Mouse (Mus musculus) liver, adult 2 months (tissue): ENCODE measurements around the gene Cdk5rap3. TPM values are rescaled to one million over a fixed set of nuclear protein-coding genes. Genes with fewer than 3 reads are reported as not detected.
A peak's percentile ranks its signal among the peaks of the same experiment; 100 is the strongest.

ENCODE experiments used
- DNase-seq: peaks from one replicate; pipeline ENCODE4 v3.0.0-alpha.2; 2011; ENCODE audit warnings: low read depth, low spot score; ENCODE audit errors: extremely low read depth
- H3K27ac ChIP-seq: fragments of 200-500 bp; replicated peaks from 2 replicates; pipeline ENCODE4 v1.5.1; 2012; ENCODE audit warnings: low read depth, mild to moderate bottlenecking, control low read depth, inconsistent platforms, low read length; ENCODE audit not compliant: insufficient read depth
- H3K27me3 ChIP-seq: fragments of 200-500 bp; 2 replicates; pipeline ENCODE4 v1.6.1; 2012; ENCODE audit warnings: mild to moderate bottlenecking, moderate library complexity, low read length, inconsistent platforms; ENCODE audit not compliant: control insufficient read depth, insufficient read depth
- H3K36me3 ChIP-seq: fragments of 200-500 bp; 2 replicates; pipeline ENCODE4 v1.6.1; 2012; ENCODE audit warnings: low read length, inconsistent platforms; ENCODE audit not compliant: control insufficient read depth, insufficient read depth
- H3K4me1 ChIP-seq: fragments of 200-500 bp; 2 replicates; pipeline ENCODE4 v1.6.1; 2011; ENCODE audit warnings: low read length; ENCODE audit not compliant: control insufficient read depth, insufficient read depth
- H3K4me3 ChIP-seq: fragments of 200-500 bp; 2 replicates; pipeline ENCODE4 v1.5.1; 2011; ENCODE audit warnings: low read depth, mild to moderate bottlenecking, control low read depth, low read length, moderate library complexity; ENCODE audit not compliant: insufficient read depth
- H3K79me2 ChIP-seq: fragments of 200-500 bp; 2 replicates; pipeline ENCODE4 v1.6.1; 2012; ENCODE audit warnings: inconsistent platforms, mild to moderate bottlenecking, low read length, moderate library complexity; ENCODE audit not compliant: control insufficient read depth, insufficient read depth
- H3K9ac ChIP-seq: fragments of 200-500 bp; 2 replicates; pipeline ENCODE4 v1.6.1; 2012; ENCODE audit warnings: low read depth, mild to moderate bottlenecking, control low read depth, inconsistent platforms, low read length
- CTCF ChIP-seq: fragments of 200-500 bp; IDR thresholded peaks from 2 replicates; pipeline ENCODE4 v1.5.1; 2011; ENCODE audit warnings: low read depth, low read length, control low read depth
- POLR2A ChIP-seq: fragments of 200-500 bp; IDR thresholded peaks from 2 replicates; pipeline ENCODE4 v1.6.1; 2011; ENCODE audit warnings: low read length, control low read depth; ENCODE audit not compliant: insufficient read depth; ENCODE audit errors: extremely low read depth
- WGBS: fragments of 180-500 bp; shearing (Covaris S2); methylation state at CpG from one replicate; pipeline ENCODE4 v1.1.7; 2018; 5-methylcytosine and 5-hydroxymethylcytosine counted together
- polyA plus RNA-seq: library from polyadenylated mRNA; depleted of rRNA; stranded (reverse); fragments of >200 nt; gene quantifications from 2 replicates; pipeline ENCODE4 v1.2.3, GENCODE M21; 2012
- total RNA-seq: library from RNA; depleted of rRNA; stranded (reverse); fragments of >200 nt; gene quantifications from 2 replicates; pipeline ENCODE4 v1.2.3, GENCODE M21; 2014

Cdk5rap3 gene
- total and polyA plus RNA-seq, 2 experiments, result 50.5 to 52.2 TPM

DNA sequence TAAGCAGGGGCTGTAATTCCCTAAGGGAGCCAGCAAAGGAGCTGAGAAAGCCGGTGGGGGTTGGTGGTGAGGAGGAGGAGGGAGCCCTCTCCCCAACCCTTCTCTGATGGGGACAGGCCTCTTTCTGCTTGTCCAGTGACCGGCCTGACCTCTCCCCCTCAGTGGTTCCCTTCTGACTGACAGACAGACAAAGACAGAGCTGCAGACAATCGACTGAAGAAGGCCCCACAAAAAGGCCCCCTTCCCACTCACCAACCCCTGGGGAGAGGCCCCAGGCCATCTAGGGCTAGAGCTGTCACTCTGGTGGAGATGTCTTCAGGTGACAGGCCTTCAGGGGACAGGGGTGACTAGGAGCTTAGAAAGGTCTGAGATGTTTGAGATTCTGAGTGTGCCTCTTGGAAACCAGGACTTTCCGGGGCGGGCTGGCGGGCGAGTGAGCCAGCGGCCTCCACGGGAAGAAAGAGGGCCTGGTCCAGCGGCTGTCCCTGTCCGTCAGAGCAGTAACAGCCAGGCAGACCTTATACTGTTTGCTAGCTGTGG lies 42.6 kb downstream of the Cdk5rap3 start:
- no peak overlapping the region for H3K27ac ChIP-seq

DNA sequence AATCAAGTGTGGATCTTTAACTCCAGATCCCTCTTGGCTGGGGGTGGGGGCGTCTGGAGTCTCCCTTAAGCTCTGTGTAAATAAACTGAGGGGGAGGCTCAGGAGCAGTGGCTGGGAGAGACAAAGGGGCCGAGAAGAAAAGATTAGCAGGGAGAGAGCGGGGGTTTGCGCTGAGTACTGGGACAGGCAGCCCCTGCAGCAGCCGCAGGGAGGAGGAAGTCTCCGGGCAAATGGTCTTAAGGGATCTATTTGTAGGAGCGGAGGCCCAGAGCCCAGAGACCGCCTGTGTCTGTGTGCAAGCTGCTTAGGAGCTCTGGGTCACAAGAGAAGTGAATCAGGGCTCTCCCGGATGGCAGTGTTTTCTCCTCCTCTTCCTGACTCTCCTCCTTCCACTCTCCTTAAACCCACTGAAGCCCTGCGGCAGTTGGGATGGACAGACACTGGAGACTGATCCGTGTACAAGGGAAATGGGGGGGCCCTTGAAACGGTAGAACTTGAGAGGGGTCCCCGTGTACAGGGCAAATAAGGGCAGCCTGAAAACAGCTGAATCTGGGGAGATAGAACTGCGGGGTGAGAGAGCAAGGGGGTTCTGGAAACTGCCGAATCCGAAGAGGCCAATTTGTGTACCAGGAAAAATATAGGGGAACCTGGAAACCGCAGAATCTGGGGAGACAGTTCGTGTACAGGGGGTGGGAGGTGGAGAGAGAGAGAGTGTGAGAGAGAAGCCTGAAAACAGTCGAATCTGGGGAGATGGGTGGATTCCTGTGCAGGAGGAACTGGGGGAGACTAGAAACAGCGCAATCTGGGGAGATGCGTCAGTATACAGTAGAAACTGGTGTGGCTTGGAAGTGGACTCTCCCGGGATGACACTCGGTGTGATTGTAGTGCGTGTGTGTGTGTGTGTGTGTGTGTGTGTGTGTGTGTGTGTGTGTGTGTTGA lies 43.6 kb downstream of the Cdk5rap3 start:
- 32% methylated on average over 24 of the region's 24 CpGs for WGBS
- no peaks in the 10 kb centered on the region for H3K36me3 ChIP-seq
- DNase-seq, result no peak
- H3K27ac ChIP-seq, result no peak overlapping the region
- H3K79me2 ChIP-seq, result no peaks in the 10 kb centered on the region
- no peak overlapping the region for H3K4me3 ChIP-seq
- TF ChIP-seq CTCF (no peak), POLR2A (no peak)
- no peaks in the 10 kb centered on the region for H3K4me1 ChIP-seq
- peaks cover 2% of the 10 kb centered on the region; the same call in 1 of the 2 replicates for H3K27me3 ChIP-seq
- no peak overlapping the region for H3K9ac ChIP-seq

More for the DNA sequence above, 42.6 kb downstream of the Cdk5rap3 start:
- Histone ChIP-seq H3K4me3 (no peak overlapping the region), H3K79me2 (no peaks in the 10 kb centered on the region), H3K9ac (no peak overlapping the region), H3K27me3 (peaks cover 2% of the 10 kb centered on the region; the same call in 1 of the 2 replicates), H3K4me1 (no peaks in the 10 kb centered on the region), H3K36me3 (no peaks in the 10 kb centered on the region)
- WGBS, result 73% methylated on average over 11 of the region's 11 CpGs
- DNase-seq, result no peak
- TF ChIP-seq CTCF (no peak), POLR2A (no peak)

DNA sequence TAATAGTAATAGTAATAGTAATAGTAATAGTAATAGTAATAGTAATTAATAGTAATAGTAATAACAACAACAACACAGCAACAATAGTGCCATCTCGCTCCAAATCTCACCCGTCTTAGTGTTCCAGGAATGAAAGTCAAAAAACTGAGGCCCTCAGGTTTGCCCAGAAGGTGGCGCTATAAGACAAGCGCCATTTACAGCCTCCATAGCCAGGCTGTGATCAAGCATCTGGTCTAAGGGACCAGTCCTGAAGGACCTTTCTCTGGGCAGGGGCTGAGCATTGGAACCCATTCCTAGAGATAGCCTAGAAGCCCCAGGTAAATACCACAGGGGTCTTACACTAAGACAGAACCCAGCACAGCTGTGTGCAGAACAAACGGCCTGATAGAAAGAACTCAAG lies 49.1 kb downstream of the Cdk5rap3 start:
- 15% methylated on average over 5 of the region's 5 CpGs for WGBS

DNA sequence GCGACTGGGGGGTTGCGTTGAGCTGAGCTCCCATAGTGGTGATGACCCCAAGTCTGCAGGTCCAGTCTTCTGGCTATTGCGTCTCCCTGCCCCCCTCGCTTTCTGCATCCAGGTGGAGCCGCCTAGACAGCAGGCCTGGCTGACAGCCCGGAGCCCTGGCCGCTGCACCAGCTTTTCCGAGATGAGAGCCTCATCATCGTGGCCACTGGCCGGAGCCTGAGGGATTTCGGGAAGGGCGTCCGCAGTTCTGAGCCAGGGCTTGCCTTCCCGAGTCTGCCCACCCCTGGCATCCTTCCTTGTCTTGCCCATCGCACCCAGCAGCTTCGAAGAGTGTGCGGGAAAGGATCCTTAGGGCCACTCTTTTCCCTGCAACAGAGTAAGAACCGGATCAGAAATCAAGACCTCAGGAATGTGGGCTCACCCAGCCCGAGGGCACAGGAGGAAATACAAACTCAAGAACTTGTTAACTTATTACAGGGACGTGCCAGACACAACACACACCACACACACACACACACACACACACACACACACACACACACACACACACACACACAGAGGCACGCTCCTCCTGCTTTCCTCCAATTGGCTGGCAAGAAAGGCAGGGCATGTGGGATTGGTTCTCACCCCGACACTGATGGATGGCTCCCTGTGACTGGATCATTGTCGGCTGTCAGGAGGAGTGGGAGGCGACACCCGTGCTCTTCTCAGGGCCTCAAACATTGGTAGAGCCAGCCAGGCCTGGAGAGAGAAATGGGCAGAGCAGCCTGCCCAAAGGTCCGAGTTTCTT lies 52.9 kb downstream of the Cdk5rap3 start:
- Histone ChIP-seq H3K79me2 (no peaks in the 10 kb centered on the region), H3K27me3 (no peaks in the 10 kb centered on the region), H3K4me1 (peaks cover 6% of the 10 kb centered on the region; the same call in 1 of the 2 replicates), H3K36me3 (no peaks in the 10 kb centered on the region), H3K4me3 (peak overlapping the region; percentile 13; the same call in 1 of the 2 replicates), H3K9ac (0 out of 2 replicates have a peak overlapping the region, but pooled peaks have one; percentile 10), H3K27ac (no peak overlapping the region)
- 29% methylated on average over 26 of the region's 26 CpGs for WGBS
- TF ChIP-seq CTCF (no peak), POLR2A (no peak)
- peak; percentile 84 for DNase-seq

More for the DNA sequence above, 49.1 kb downstream of the Cdk5rap3 start:
- peak; percentile 33 for DNase-seq
- Histone ChIP-seq H3K36me3 (no peaks in the 10 kb centered on the region), H3K4me1 (no peaks in the 10 kb centered on the region), H3K4me3 (no peak overlapping the region), H3K27ac (no peak overlapping the region), H3K27me3 (no peaks in the 10 kb centered on the region), H3K9ac (no peak overlapping the region), H3K79me2 (no peaks in the 10 kb centered on the region)
- TF ChIP-seq CTCF (peak; percentile 77), POLR2A (no peak)

DNA sequence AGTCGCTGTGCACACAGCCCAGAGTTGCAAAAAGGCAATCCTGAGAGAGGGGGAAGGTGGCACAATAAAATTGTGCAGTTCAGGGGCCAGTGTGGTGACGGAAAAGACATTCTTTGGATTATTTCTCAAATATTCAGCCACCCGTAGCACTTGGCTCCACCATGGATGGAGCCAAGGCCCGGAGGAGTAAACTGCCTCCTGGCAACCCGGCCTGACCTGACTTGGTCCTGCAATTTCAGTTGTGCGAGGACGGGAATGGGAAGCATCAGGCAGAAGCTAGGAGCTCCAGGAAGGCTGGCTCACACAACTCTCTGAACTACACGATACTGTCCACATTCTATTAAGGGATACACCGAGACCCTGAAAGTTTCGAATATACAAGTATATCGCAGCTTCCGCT lies 53.8 kb downstream of the Cdk5rap3 start:
- no peak overlapping the region for H3K4me3 ChIP-seq
- no peak overlapping the region for H3K9ac ChIP-seq
- H3K79me2 ChIP-seq, result no peaks in the 10 kb centered on the region
- no peak overlapping the region for H3K27ac ChIP-seq
- H3K4me1 ChIP-seq, result peaks cover 6% of the 10 kb centered on the region; the same call in 1 of the 2 replicates
- no peaks in the 10 kb centered on the region for H3K27me3 ChIP-seq
- DNase-seq, result no peak
- H3K36me3 ChIP-seq, result no peaks in the 10 kb centered on the region
- 90% methylated on average over 12 of the region's 12 CpGs for WGBS
- TF ChIP-seq CTCF (no peak), POLR2A (no peak)
